Mouse (Mus musculus): ENCODE results near the gene Nfkbiz.
"Not testable (repeated sequence)": the region's sequence is repeated elsewhere in the genome, so short reads cannot be mapped to it uniquely, and the experiment has no call there.

Nfkbiz gene

GRCm38 (mm10) chr16:55838510-55839474 is at the start of gene Nfkbiz:
Gene Nfkbiz (minus strand): TSS chr16:55838899.
- peak; percentile 75 for DNase-seq (ENCODE audit: low read depth, low spot score)

DNA sequence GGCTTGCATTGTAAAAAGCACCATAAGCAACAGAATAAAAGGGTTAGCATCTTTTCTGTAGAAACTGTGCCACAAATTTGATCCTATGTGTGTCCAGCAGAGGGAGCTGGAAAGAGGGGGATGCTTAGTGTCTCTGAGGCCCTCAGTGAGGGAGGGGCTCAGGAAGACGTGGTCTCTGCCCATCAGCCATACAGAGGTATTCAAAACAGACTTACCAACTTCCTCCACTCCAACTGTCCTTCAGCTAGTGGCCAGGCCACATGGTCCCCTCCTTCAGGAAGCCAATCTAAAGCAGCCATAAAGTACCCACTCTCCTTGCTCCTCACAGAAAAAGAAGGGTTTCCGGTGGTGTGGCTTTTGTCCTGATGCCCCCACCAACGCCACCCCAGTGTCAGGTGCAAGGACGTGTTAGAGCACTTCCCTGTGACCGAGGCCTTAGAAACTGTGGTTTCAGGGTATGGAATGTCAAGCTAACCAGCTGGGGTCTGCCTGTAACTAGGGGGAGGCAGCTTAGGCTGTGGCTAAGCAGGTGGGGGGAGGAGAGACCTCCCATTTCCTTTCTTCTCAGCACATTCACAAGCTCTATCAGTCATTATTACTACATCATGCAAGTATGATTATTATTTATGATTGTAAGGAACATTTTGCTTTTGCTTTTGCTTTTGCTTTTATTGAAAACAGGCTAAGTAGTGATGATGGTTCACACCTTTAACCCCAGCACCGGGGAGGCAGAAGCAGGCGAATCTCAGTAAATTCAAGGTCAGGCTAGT is 49.3 kb upstream of the Nfkbiz start:
- peak; percentile 87 for DNase-seq (ENCODE audit: low read depth, low spot score)

DNA sequence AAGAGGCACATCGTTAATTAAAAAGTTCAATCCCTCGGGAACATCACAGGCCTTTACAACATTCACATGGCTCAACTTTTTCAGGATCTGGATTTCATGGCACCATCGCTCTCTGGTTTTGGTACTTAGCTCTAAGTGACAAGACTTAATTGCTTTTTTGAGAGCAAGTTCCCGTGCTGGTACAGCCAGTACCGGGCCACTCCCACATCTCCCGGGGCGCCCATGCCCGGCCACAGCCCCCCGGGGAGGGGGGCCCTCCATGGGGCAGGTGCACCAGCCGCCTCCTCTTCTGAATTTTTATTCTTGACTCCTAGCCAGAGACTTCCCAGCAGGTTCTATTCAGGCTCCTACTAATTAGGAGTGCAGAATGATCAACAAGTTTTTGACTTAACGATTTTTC is 45.5 kb upstream of the Nfkbiz start:
- no peak for DNase-seq (ENCODE audit: low read depth, low spot score)

- DNase-seq (ENCODE audit: low read depth, low spot score): peak; percentile 35
These were observed 37.3 kb upstream of the Nfkbiz start for GRCm38 (mm10) chr16:55876025-55876424.

- no peak for DNase-seq (ENCODE audit: low read depth, low spot score)
These were observed 25.1 kb upstream of the Nfkbiz start for GRCm38 (mm10) chr16:55863832-55864231.

- DNase-seq (ENCODE audit: low read depth, low spot score): peak; percentile 78
These were observed 24.6 kb upstream of the Nfkbiz start for GRCm38 (mm10) chr16:55863149-55863815.

DNA sequence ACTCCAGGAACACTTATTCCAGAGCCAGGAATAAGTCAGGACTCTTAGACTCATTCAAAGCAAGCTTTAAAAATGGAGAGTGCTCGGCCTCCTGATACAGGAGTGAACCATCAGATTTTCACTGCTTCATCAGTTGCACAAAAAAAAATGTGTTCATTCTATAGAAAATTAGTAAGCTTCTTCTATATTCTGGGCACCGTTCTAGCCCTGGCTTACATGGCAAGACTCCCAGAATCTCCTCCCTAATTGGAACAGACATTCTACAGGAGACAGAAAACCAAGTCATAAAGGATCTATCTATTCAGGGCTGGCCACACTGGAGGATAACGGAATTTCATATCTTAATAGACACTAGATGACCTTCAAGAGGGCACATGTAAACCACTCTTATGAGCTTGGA is 22.4 kb upstream of the Nfkbiz start:
- DNase-seq (ENCODE audit: low read depth, low spot score): no peak

DNA sequence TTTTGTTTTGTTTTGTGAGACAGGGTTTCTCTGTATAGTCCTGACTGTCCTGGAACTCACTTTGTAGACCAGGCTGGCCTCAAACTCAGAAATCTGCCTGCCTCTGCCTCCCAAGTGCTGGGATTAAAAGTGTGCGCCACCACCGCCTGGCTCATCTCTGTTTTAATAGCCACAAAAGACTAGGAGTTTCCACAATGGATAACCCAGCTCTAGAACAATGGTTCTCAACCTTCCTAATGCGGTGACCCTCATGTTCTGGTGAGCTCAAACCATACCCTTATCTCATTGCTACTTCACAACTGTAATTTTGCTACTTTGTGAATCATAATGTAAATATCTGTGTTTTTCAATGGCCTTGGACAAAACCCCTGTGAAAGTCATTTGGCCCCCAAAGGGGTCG is 20.7 kb upstream of the Nfkbiz start:
- not testable (repeated sequence) for DNase-seq (ENCODE audit: low read depth, low spot score)

GRCm38 (mm10) chr16:55858465-55858864 is 19.8 kb upstream of the Nfkbiz start:
- peak; percentile 91 for DNase-seq (ENCODE audit: low read depth, low spot score)

DNA sequence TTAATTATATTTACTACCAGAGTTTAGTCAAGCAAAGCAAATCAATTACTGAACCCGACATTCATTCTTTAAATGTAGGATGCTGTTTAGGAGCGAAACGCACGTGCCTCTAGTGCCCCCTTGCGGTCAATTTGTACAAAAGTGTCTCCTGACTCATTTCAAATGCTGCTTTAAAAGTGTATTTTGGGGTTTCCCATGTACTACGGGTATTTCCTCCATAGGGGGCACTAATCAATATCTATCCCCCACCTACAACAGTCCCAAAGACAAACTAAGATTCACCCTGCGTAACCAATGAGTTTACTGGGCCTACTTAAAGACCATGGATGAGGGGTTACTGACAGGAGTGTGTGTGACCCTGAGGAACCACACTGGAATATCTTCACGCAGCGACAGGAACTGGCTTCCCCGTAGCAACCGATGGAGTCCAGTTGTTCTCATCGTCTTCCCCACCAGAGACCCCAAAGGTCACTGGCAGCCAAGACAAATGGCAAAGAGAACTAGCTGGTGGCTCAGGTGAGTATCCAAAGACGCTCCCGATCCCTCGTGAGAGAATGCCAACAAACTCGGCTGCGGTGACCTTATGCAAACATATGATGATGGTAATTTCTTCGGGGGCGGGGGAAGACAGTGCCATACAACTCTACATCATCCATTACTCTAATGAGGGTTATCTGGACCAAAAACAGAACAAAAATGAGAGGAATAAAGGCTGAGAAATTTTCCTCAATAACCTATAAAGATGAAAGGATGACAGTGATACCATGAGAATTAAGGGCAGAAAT is 14.4 kb upstream of the Nfkbiz start:
- peak; percentile 79 for DNase-seq (ENCODE audit: low read depth, low spot score)

DNA sequence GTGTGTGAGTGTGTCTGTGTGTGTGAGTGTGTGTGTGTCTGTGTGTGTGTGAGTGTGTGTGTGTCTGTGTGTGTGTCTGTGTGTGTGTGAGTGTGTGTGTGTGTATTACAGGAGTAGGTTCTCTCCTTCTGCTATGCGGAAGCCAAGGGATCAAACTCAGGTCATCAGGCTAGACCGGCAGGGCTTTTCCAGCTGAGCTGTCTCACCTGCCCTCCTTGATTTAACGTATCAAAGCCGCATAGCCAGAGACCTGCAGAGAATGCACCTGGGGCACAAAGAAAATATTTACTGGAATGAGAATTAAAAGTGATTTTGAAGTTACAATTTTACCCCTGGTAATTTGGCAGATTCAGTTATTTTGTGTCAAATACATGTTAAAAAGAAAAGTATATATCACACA is 13.8 kb upstream of the Nfkbiz start:
- no peak for DNase-seq (ENCODE audit: low read depth, low spot score)

DNA sequence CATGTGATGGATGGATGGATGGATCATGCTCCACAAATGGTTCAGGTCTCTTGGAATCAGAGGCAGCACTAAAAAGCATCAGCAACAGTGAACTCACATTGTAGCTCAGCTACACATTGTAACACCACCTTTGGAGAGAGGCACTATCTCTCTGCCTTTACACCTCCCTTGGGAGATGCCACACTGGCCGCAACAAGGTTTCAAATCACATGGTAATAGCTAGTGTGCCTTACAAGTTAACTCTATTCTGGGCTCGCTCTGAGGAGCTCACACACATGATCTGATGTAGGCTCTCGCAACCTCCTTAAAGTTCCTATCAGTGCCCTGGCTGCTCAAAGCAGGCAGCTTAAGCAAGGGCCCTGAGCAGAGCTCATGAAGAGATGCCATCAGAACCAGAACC is 11.8 kb upstream of the Nfkbiz start:
- DNase-seq (ENCODE audit: low read depth, low spot score): no peak

DNA sequence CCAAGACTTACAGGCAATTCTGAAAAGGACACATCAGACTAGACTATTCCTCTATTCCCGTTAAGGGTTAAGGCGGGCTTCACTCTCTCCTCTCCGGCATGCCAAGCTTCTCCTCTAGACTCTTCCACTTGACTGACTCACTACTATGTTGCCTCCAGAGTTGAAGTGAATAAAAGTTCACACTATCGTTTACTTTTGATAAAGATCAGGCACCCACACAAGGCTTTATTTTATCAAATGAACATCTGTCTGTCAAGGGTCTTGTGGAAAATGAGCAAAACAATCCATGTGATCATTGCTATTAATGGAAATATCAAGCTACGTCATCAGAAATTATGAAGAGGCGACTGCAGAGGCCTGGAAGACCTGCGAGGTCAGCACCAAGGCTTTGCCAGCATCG is 9.0 kb upstream of the Nfkbiz start:
- no peak for DNase-seq (ENCODE audit: low read depth, low spot score)

- DNase-seq (ENCODE audit: low read depth, low spot score): no peak
These were observed 6.1 kb upstream of the Nfkbiz start for GRCm38 (mm10) chr16:55844847-55845246.

- no peak for DNase-seq (ENCODE audit: low read depth, low spot score)
These were observed 5.2 kb upstream of the Nfkbiz start for GRCm38 (mm10) chr16:55843919-55844318.

- DNase-seq (ENCODE audit: low read depth, low spot score): no peak
These were observed 4.4 kb upstream of the Nfkbiz start for GRCm38 (mm10) chr16:55843134-55843533.

DNA sequence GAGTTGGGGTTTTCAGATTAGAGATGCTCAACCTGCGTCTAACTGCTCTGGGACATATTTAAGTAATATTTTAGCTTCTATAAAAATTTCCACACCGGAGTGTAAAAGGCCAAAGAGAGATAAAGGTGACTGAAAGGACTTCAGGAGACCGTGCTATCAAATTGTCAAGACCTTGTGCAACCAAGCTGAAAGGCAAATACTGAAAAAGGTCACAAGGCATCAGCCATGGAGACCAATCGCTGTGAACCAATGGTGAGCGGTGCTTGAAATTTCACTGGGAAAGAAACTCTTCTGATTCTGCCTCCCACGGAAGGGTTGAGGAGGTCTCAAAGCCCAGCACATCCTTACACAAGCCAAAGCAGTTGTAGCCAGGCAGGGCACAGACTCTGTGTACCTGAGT is 2.8 kb upstream of the Nfkbiz start:
- DNase-seq (ENCODE audit: low read depth, low spot score): no peak

GRCm38 (mm10) chr16:55838129-55838509 is 580 bp downstream of the Nfkbiz start:
- DNase-seq (ENCODE audit: low read depth, low spot score): no peak

DNA sequence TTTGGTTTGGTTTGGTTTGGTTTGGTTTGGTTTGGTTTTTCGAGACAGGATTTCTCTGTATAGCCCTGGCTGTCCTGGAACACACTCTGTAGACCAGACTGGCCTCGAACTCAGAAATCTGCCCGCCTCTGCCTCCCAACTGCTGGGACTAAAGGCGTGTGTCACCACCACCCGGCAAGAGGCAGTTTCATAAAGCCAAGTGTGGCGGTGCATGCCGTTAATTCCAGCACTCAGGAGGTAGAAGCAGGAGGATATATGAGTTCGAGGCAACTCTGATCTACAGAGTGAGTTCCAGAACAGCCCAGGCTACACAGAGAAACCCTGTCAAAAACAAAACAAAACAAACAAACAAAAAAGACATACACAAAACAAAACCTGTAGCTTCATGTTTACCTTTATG is 1.0 kb downstream of the Nfkbiz start:
- DNase-seq (ENCODE audit: low read depth, low spot score): not testable (repeated sequence)

GRCm38 (mm10) chr16:55837168-55837567 is 1.5 kb downstream of the Nfkbiz start:
- DNase-seq (ENCODE audit: low read depth, low spot score): no peak

DNA sequence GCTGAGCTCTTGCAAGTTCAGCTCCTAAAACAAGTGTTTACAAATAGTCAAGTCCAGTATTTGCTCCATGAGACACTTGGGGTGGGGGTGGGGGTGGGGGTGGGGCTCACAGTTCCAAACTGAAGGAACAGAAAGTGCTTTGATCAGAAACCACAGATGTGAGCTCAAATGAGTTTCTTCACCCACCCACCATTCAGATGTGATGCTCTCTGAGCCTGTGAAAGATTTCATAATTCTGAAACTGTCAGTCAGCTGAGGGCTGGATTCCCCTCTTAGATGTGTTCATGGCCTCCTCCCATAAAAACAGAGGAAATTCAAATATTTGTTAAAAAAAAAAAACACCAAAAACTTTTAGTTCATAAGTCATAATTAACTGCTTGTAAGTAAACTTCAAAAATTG is 2.9 kb downstream of the Nfkbiz start:
- DNase-seq (ENCODE audit: low read depth, low spot score): no peak

All from R1 (cell line).